Mouse (Mus musculus): ENCODE measurements around the gene Casp3.

Gene Casp3

DNA sequence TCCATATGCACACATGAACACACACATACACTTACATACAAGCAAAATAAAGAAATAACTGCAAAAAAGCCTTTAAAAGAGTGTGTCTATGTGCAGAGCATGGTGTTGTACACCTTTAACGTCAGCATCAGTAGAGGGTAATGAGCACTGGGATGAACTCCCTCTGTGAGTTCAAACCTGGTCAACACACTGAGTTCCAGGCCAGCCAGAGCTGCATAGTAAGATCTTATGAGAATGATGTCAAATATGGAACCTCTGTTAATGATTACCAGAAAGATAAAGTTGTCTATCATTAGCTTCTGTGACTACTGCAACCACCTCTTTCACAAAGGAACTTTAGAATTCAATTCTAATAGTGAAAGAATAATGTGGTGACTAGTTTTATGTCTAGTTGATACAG, 10.2 kb upstream of the Casp3 start:
- DNase-seq (ENCODE audit: low spot score): no peak

DNA sequence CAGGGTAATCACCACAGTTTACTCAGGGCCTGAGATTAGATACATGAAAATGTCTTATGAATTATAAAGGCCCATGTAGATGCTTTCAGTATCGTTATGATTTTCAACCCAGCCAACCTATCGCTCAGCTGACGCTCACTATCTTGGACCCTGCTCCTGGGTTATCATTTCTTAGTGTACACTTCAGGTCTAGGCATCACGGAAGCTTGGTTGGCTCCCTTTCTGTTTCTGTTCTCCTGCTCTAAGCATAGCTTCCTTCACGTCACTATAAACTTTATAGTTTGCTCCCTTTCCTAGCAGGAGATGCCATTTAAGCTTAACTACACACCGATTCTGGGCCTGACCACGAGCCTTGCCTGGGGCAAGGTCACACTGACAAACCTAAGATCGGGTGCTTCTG, 5.5 kb upstream of the Casp3 start:
- no peak for DNase-seq (ENCODE audit: low spot score)

DNA sequence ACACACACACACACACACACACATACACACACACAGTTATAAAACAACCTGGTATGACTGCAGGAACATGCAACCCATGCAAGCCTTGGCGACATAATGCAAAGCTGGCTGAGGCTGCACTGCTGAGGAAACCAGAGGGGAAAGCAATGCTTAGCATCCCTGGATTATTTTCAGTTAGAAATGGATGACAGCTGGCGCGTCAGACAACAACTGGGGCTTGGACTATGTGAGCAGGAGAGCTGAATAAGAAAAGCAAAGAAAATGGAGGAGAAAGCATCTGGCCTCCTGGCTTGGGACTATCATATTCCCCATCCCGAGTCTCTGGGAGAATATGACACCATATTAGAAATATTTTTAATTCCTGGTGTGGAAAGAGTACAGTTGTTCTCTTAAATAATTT, 4.2 kb upstream of the Casp3 start:
- no peak for DNase-seq (ENCODE audit: low spot score)

DNA sequence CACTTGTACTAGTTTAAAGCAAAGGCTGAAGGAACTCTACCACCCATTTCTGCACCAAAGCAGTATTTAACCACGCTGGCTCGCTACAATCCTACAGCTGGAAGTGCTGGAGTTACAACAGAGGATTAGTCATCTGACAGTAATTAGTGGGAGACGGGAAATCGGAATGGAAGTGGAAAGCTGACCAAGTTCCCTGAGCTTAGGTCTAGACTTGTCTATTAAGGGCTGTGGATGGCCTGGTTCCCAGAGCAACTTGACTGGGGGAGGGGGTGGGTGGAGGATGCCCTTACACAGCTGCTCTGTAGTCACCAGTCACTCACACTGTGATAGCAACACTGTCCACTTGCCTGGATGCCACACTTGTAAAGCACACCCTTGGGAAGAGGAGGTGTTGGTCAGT, 3.7 kb upstream of the Casp3 start:
- no peak for DNase-seq (ENCODE audit: low spot score)

DNA sequence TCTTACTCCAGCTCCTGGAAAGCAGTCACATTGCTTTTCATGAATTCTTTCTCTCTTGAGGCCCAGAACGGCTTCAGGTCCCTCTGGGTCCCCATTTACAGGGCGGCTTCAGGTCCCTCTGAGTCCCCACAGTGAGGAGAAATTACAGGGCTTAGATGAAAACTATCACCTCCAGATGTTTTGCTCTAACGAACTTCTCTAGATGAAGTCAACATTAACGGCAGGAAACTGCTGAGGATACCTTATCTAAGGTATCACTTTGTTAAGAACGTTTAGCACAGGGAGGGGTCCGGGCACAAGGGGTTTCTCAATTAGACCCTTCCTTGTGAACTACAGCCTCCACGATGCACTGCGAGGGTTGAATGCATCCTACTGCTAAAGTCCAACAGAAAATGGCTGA, 1.2 kb upstream of the Casp3 start:
- DNase-seq (ENCODE audit: low spot score): no peak

DNA sequence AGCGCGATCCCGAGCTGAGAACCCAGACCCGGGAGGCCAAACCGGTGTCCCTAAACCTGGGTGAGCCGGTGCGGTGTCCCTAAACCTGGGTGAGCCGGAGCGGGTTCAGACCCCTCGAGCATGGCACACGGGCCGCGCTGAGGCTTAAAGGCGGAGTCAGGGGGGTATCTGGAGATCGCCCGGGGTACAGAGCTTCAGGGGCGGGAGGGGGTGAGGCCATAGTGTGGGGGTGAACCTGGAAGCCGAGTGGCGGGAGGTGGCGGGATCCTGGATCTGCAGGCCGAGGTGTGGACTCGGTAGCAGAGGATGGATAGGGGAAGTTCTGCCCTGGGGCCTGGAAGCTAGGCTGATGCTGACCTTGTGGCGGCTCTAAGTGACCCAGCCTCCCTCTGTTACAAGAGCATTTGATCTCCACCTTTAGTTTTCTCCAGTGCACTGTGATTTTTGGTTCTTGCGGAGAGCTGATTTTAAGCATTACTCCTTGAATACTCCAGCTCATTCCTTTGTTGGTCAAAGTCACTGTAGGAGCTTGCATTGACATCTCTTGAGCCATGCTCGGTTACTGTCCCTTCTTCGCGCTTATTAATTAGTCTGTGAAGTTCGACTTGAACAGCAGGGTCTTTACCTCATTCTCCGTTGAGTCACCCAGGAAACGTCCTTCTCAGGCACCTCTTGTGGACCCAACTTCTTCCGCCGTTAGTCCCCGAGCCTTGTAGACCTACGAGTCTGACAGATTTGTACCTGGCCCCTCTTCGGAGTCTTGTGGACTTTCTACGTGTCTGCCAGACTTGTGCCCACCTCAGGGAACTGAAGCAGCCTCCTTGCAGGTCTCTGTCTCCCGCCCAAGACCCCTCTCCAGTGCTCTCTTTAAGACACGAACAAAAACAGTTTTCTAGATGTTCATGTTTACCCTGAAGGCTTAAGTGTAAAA, 864 bp downstream of the Casp3 start:
- DNase-seq (ENCODE audit: low spot score): peak; percentile 46

DNA sequence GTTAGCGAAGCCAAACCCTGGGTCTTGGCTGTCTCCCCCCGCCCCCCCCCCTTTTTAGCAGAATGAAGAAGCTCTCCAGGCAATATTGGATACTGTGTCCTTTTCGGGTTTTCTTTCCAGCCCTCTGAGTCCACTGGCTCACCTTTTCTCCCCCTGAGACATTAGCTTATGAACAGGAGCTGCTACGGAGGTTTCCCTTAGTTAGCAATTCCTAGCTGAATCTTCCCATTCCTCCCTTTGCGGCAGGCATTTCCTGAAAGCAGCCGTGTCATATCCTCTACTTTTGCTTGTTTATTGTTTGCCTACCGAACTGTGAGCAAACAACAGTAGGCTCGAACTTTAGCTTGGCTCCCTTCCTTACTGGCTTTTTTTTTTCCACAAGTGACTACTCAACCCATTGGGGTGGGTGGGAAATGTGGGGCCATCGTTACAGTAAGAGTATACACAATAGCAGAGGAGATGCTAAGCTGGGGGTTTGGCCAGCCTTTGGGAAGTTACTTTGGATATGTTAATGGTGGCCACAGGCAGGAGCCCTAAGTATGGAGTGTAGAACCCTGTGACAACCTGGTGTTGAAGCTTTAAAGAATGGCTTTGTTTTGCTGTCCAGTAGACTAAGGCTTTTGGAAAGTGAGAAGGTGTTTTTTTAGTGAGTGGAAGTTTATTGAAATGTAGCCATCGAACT, 1.7 kb downstream of the Casp3 start:
- DNase-seq (ENCODE audit: low spot score): peak; percentile 19

DNA sequence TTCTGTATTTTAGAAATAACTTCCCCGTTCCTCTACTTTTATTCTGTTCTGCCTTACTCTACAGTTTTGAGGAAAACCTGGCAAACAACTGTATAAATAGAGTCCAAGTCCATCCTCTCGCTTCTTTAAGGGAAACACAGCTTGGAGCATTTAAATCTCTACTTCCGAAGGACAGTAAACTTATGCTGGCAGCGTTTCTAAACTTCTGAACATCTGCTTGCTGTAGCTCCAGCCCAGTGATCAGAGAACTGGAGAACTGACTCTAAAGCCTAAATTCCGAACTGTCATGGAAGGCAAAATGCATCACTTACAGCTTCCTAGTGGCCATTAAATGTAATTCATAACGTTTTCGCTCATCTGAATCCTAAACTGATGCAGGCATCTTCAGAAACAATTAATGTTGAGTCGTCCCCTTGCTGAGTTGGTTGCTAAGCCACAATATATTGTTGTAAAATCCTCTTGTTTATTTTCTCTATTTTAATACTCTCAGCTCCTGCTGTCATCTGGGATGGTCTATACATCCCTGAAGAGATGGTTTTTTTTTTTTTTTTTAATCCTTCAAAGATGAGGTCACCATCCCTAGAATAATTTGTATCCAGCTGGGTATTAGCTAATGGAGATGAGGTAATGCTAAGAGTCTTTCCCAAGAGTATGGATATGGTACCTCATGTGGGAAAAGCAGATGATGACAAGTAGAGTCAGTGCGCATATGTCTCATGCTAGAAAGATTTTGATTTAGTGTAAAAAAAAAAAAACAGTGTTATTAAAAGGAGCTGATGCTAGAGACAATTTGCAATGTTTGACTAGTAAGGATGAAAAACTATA, 5.6 kb downstream of the Casp3 start:
- no peak for DNase-seq (ENCODE audit: low spot score)

DNA sequence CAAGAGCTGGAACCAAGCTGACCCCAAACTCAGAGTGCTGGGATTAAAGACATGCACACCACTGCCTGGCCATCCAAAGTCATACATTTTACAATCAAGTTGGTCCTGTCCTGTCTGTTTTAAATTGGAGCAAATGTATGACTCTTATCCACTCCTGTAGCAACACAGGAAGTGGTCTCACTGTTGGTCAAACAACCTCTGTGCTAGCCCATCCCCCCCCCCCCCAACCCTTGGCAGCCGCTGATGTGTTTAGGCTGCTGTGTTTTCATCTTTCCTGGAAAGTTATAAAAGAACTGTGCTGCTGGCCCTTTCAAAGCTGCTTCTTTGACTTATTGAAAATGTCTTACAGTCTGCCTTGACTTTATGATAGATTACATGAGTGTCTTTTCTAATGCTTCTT, 8.1 kb downstream of the Casp3 start:
- no peak for DNase-seq (ENCODE audit: low spot score)

DNA sequence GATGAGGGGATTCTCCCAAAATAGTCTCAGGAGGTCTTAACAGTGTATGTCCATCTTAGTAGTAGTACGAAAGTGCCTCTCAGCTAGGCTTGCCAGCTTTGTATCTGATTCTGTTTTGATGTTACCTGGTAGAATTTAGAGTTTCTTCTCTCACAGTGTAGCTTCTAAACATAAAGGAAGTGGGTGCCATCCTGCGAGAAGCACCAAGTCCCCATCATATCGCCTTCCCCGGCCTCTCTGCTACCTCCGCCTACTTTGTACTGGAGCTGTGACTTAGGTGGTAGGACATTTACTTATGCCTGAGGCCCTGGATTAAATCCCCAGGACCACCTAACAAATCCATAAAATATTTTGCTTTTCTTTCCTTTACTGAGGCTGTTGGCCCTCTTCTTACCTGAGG, 9.6 kb downstream of the Casp3 start:
- no peak for DNase-seq (ENCODE audit: low spot score)

DNA sequence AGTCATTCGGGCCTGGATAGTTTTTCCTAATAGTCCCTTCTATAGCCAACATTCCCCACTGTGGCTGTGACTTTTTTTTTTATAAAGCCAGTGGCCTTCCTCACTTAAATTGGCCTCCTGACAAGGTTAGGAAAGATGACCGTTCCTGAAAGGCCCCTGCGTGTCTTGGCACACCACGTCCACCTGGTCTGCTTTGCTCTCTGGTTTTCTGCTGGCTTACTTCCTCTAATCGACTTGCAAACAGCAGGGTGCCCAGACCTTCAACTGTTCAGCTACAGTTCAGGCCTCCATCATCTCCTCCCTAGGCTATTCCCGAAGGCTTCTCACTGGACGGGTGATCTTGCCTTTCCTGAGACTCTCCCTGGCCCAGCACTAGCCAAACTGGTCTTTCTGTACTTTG, 10.8 kb downstream of the Casp3 start:
- DNase-seq (ENCODE audit: low spot score): no peak

DNA sequence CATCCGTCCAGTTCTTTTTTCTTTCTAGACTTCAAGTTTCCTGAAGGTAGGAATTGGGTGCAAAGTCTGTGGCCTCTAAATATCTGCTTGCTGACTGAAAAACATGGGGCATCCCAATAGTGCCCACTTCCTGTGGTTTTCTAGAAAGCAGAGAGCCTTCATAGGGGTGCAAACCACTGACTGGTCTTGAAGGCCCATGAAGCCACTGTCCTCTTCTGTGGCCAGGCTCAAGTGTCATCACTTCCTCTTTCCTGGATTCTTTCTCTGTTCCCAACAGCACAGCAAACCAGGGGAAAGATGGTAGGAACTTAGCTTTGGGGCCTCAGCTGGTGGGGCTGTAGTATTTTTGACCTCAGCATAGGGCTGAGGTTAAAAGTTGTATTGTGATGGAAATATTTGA, 11.6 kb downstream of the Casp3 start:
- DNase-seq (ENCODE audit: low spot score): no peak

DNA sequence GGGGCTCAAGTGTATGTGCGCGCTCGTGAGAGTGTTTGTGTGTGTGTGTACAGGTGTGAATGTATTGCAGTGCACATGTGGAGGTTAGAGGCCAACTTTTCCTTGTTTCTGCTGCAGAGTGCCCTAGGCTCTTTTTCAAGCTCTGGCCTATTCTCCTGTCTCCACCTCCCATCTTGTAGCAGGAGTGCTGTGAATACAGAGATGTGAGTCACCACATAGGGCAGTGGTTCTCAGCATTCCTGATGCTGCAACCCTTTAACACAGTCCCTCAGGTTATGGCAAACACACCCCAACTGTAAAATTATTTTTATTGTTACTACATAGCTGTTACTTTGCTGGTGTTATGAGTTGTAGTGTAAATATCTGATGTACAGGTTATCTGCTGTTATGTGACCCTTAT, 13.3 kb downstream of the Casp3 start:
- DNase-seq (ENCODE audit: low spot score): no peak

DNA sequence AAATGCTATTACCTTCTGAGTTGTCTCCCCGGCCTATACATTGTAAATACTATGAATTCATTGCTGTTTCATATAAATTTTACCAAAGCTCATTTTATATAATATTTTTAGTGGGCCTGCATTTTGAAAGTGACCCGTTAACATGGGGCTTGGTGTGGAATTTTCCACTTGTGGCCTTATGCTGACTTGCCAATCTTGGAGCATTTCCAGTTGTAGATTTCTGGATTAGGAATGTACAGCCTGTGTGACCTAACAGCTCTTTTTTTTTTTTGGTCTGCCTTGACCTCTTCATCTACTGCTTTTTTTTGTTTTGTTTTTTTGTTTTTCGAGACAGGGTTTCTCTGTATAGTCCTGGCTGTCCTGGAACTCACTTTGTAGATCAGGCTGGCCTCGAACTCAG, 13.8 kb downstream of the Casp3 start:
- DNase-seq (ENCODE audit: low spot score): no peak

DNA sequence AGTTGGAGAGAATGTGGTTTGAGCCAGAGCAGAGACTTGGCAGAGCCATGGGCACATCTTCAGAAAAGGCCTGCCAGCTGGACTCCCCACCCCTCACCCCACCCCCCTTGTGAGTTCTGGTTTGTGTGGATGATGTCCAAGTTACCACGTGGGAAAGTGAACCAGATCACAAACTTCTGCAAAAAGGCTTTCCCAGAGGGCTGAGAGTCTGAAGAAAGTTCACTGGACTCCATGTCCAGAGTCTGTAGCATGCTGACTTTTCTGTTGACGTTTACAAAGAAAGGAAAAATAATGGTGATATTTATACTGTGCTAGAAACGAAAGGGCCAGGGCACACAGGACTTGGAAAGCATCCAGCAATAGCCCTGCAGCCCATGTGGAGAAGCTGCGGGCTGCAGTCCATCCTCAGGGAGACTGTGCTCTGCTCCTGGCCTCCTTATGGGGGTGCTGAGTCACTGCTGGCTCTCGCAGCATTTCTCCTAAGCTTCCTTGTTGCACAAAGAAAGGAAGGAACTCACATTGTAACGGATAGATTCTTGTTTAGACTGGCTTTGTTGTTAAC, 22.0 kb downstream of the Casp3 start:
- peak; percentile 13 for DNase-seq (ENCODE audit: low spot score)

DNA sequence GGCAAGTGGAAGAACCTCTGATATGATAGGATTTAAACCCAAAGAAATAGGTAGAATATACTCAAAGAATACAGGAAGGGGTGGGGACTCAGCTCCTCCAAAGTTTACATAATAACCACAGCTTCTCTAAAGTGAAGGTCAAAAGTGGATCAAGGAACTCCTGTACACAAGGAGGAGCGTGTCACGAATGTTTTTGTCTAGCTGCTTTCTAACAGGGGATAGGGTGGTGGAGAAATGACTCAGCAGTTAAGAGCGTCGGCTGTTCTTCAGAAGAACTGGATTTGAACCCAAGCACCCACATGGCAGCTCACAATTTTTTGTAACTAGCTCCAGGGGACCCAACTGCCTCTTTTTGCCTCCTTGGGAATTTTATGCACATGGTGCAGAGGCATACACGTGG, 22.8 kb downstream of the Casp3 start:
- DNase-seq (ENCODE audit: low spot score): no peak

DNA sequence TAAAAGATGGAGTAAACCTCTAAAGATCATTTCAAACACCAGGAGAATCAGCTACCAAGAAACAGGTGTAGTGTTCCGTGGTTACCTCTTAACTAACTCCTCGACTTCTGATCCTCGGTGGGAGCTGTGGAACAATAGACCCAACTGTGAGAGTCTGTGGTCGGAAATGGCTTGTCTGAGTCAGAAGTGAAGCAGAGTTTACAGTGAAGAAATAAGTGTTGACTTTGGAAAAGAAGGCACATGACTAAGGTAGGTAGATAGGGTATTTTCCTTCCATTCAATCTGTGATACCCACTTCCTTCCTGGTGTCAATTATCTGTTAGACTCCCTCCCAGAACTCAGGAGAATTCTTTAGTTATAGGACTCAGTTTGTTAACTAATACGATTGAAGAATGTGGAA, 24.2 kb downstream of the Casp3 start:
- DNase-seq (ENCODE audit: low spot score): no peak

DNA sequence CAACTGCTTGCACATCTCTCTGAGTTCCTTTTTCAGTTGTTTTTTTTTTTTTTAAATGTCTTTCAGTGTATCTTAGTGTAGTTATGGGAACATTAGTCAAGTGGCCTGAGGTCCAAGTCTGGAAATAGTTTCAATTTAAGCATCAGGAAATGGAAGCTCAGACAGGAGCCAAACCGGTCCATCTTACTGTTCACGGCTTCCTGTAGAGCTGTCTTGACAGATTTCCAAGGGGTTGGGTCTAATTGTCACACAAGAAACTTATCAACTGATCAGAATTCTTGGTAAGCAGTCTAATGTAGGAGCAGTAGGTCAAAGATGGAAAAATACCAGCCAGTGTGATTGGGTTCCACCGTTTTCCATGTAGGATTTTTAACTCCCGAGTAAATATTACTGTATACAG, 31.3 kb downstream of the Casp3 start:
- DNase-seq (ENCODE audit: low spot score): no peak

DNA sequence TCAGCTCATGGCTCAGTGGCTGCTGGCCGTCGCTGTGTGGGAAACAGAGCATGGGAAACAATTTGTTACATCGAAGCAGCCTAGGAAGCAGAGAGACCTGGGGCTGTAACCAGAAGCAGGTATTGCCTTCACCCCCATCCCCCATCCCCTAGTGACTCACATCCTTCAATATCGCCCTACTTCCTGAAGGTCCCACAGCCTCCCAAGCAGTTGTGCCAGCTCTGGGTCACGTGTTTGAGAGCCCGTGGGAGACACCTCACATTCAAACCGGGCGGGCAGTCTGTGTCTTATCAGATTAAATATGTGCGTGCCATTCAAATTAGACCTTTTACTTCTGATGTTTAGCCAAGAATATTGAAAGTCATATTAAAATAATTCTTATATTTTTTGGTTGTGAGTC, 34.8 kb downstream of the Casp3 start:
- DNase-seq (ENCODE audit: low spot score): no peak

DNA sequence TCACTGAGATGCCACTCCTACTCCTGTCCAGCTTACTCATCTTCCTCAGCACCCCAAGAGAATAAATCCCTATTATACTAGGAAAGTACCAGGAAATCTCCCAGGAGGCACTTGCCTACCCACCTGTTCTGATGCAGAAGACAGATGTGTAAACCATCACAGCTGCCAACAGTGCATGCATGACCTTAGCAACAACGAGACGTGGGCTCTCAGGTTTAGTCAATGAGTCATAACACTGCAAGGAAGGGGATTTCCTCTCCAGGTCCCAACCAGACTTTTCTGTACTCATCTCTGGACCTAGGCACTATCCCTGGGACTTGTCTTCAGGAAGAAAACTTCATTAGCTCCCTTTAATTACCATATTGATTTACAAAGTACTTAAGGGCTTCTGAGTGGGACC, 38.8 kb downstream of the Casp3 start:
- no peak for DNase-seq (ENCODE audit: low spot score)

DNA sequence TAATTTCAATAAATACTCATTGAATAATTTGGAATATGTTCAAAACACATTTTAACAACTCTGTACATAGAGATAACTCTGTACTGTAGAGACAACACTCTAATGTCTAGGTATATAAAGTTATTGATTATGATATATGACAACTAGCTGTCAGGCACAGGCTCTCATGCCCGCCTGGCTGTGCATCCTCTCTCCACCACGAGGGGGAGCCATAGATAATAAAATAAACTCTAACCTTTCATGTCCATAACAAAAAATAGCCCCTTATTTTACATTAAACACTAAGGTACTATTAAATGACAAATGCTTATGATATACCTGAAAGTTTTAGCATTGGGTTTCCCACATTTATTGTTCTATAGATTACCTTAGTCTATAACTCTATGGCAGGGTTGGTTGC, 54.4 kb downstream of the Casp3 start:
- DNase-seq (ENCODE audit: low spot score): peak; percentile 56

DNA sequence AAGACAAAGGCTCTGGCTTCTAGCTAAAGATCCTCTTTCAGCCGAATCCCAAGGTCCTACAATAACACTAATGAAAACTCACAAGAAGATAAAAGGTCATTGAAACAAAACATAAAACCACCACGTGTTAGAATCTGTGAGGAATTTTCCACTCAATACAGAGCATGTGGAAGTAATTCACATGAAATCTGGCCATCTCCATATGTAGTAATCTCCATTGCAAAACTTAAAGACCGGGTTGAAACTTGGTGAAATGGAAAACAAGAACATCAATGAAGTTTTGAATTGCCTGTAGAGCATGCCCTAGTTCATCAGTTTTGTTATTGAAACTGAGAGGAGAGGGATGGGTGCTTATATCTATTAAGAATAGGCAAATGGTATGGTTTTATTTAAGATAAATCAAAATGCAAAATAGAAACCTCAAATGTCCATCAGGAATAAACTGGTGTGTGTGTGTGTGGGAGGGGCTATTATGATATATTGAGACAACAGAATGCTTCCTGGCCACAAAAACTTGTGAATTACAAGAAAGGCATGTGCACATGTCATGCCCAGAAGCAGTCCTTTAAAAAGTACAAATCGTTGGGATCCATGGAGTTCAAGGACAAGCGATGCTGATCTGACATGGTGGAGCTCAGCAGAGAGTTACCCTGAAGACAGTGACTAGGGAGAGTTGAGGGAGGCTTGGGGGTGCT, 63.7 kb downstream of the Casp3 start:
- DNase-seq (ENCODE audit: low spot score): no peak

All from embryo, embryonic 10 days (tissue).